Mouse (Mus musculus) CH12.LX (cell line): ENCODE results near the gene Dennd1a. TPM values are rescaled to one million over a fixed set of nuclear protein-coding genes. Genes with fewer than 3 reads are reported as not detected.

Source experiments
- DNase-seq: peaks from one replicate; pipeline ENCODE4 v3.0.0-alpha.2; 2013; ENCODE audit errors: extremely low read depth
- H3K27ac ChIP-seq: 2 replicates; pipeline ENCODE4 v1.5.1; 2012; ENCODE audit warnings: low read depth, mild to moderate bottlenecking, control low read depth, moderate library complexity; ENCODE audit not compliant: insufficient read depth
- H3K27me3 ChIP-seq: replicated peaks from 2 replicates; pipeline ENCODE3; 2012; ENCODE audit warnings: inconsistent platforms
- H3K36me3 ChIP-seq, 2 experiments: replicated peaks in 1 of 2; 2 replicates each; pipeline versions ENCODE3 to v1.6.1; 2012; ENCODE audit warnings: inconsistent platforms in 1 of 2, low read length in 1 of 2, mild to moderate bottlenecking in 1 of 2, mixed read lengths in 1 of 2, moderate library complexity in 1 of 2; ENCODE audit not compliant: control insufficient read depth in 1 of 2, insufficient read depth in 1 of 2
- H3K4me1 ChIP-seq, 2 experiments: 2 replicates each; pipeline ENCODE4 v1.6.1; 2012; ENCODE audit warnings: inconsistent platforms in 1 of 2, moderate library complexity in 1 of 2; ENCODE audit not compliant: insufficient read depth in 2 of 2, control insufficient read depth in 1 of 2
- H3K4me2 ChIP-seq: 2 replicates; pipeline ENCODE4 v1.6.1; 2012; ENCODE audit warnings: low read depth, mild to moderate bottlenecking, control low read depth; ENCODE audit not compliant: poor library complexity, insufficient read depth, severe bottlenecking
- H3K4me3 ChIP-seq, 3 experiments: fragments of 150-350 bp in 1 of 3; sonication (generic) in 1 of 3; replicated peaks in 1 of 3; 2 replicates each; pipeline versions ENCODE3 to v1.5.1; 2011 to 2012; ENCODE audit warnings: low read depth in 2 of 3, low read length in 2 of 3, mild to moderate bottlenecking in 2 of 3, moderate library complexity in 2 of 3, control low read depth in 1 of 3, improper control_type of control experiment in 1 of 3, inconsistent platforms in 1 of 3, mixed read lengths in 1 of 3; ENCODE audit not compliant: poor library complexity in 1 of 3
- H3K79me2 ChIP-seq: replicated peaks from 2 replicates; pipeline ENCODE4 v1.6.1; 2012; ENCODE audit warnings: mild to moderate bottlenecking, moderate library complexity; ENCODE audit not compliant: control insufficient read depth, poor library complexity, insufficient read depth, severe bottlenecking; ENCODE audit errors: extremely low read depth
- H3K9ac ChIP-seq: 2 replicates; pipeline ENCODE4 v1.6.1; 2012; ENCODE audit warnings: low read depth, mild to moderate bottlenecking, control low read depth, moderate library complexity; ENCODE audit not compliant: insufficient read depth
- H3K9me3 ChIP-seq: replicated peaks from 2 replicates; pipeline ENCODE3; 2012; ENCODE audit warnings: low read length, inconsistent platforms, mixed read lengths
- CTCF ChIP-seq, 2 experiments: IDR thresholded peaks in 1 of 2; conservative IDR thresholded peaks in 1 of 2; 2 replicates each; pipeline ENCODE4 v1.5.1; 2011 to 2012; ENCODE audit warnings: low read depth in 2 of 2, low read length in 2 of 2, improper control_type of control experiment in 1 of 2, inconsistent platforms in 1 of 2, mild to moderate bottlenecking in 1 of 2, moderate library complexity in 1 of 2
- E2F4 ChIP-seq: IDR thresholded peaks from 2 replicates; pipeline ENCODE4 v1.6.1; 2011; ENCODE audit warnings: low read depth, low read length, improper control_type of control experiment; ENCODE audit not compliant: insufficient replicate concordance
- EP300 ChIP-seq: IDR thresholded peaks from 2 replicates; pipeline ENCODE4 v1.6.1; 2011; ENCODE audit warnings: low read length, improper control_type of control experiment
- HCFC1 ChIP-seq: IDR thresholded peaks from 2 replicates; pipeline ENCODE4 v1.6.1; 2012; ENCODE audit warnings: low read depth, mild to moderate bottlenecking, inconsistent platforms, low read length, improper control_type of control experiment
- JUN ChIP-seq: IDR thresholded peaks from 2 replicates; pipeline ENCODE4 v1.6.1; 2011; ENCODE audit warnings: low read depth, mild to moderate bottlenecking, low read length, improper control_type of control experiment, moderate library complexity; ENCODE audit not compliant: insufficient read depth
- JUND ChIP-seq: conservative IDR thresholded peaks from 2 replicates; pipeline ENCODE4 v1.6.1; 2011; ENCODE audit warnings: low read depth, low read length, improper control_type of control experiment
- KAT2A ChIP-seq: IDR thresholded peaks from 2 replicates; pipeline ENCODE4 v1.6.1; 2012; ENCODE audit warnings: low read length, improper control_type of control experiment, inconsistent platforms; ENCODE audit not compliant: insufficient replicate concordance
- MAFK ChIP-seq: IDR thresholded peaks from 2 replicates; pipeline ENCODE4 v1.6.1; 2011; ENCODE audit warnings: low read length, improper control_type of control experiment; ENCODE audit not compliant: insufficient replicate concordance
- MAZ ChIP-seq: IDR thresholded peaks from 2 replicates; pipeline ENCODE4 v1.6.1; 2012; ENCODE audit warnings: low read depth, mild to moderate bottlenecking, inconsistent platforms, low read length, improper control_type of control experiment, moderate library complexity
- NELFE ChIP-seq: IDR thresholded peaks from 2 replicates; pipeline ENCODE4 v1.6.1; 2011; ENCODE audit warnings: low read depth, low read length, improper control_type of control experiment
- PAX5 ChIP-seq: IDR thresholded peaks from 2 replicates; pipeline ENCODE4 v1.6.1; 2012; ENCODE audit warnings: low read length, inconsistent platforms, mixed read lengths
- POLR2A ChIP-seq: IDR thresholded peaks from 2 replicates; pipeline ENCODE4 v1.6.1; 2011; ENCODE audit warnings: low read depth, mild to moderate bottlenecking, improper control_type of control experiment, low read length
- POLR2AphosphoS2 ChIP-seq: IDR thresholded peaks from 2 replicates; pipeline ENCODE4 v1.6.1; 2011; ENCODE audit warnings: low read depth, low read length, improper control_type of control experiment
- SMC3 ChIP-seq: IDR thresholded peaks from 2 replicates; pipeline ENCODE4 v1.6.1; 2011; ENCODE audit warnings: low read depth, low read length, improper control_type of control experiment
- USF2 ChIP-seq: conservative IDR thresholded peaks from 2 replicates; pipeline ENCODE4 v1.6.1; 2011; ENCODE audit warnings: low read depth, low read length, improper control_type of control experiment
- ZC3H11A ChIP-seq: IDR thresholded peaks from 2 replicates; pipeline ENCODE4 v1.6.1; 2012; ENCODE audit warnings: low read depth, mild to moderate bottlenecking, inconsistent platforms, low read length, improper control_type of control experiment
- ZKSCAN1 ChIP-seq: IDR thresholded peaks from 2 replicates; pipeline ENCODE4 v1.6.1; 2012; ENCODE audit warnings: low read depth, inconsistent platforms, low read length, improper control_type of control experiment, borderline replicate concordance
- ZMIZ1 ChIP-seq: IDR thresholded peaks from 2 replicates; pipeline ENCODE4 v1.6.1; 2012; ENCODE audit warnings: low read depth, mild to moderate bottlenecking, inconsistent platforms, low read length, improper control_type of control experiment
- ZNF384 ChIP-seq: IDR thresholded peaks from 2 replicates; pipeline ENCODE4 v1.6.1; 2012; ENCODE audit warnings: low read depth, low read length, improper control_type of control experiment, inconsistent platforms
- dilution Hi-C: fragments of 300-500 bp; cut with MboI; formaldehyde crosslinking; loops from 2 replicates; pipeline ENCODE4 v1.14.3; 2020; ENCODE audit warnings: low sequenced_read_pairs; ENCODE audit not compliant: extremely low pct_unique_long_range_greater_than_20kb, extremely low pct_ligation_motif_present
- in situ Hi-C: fragments of 300-500 bp; cut with MboI; formaldehyde crosslinking; loops from 3 replicates; pipeline ENCODE4 v1.14.3; 2019; ENCODE audit warnings: low sequenced_read_pairs, low pct_ligation_motif_present, low pct_unique_long_range_greater_than_20kb, mixed read lengths
- polyA plus RNA-seq: library from polyadenylated mRNA; unstranded; fragments of >175 nt; gene quantifications from 2 replicates; pipeline ENCODE4 v1.2.1, GENCODE M21; 2012; ENCODE audit warnings: low read depth; ENCODE audit not compliant: insufficient read length
- total RNA-seq, 2 experiments: library from RNA; depleted of rRNA; stranded (reverse); fragments of 300-350 nt in 1 of 2; fragments of >200 nt in 1 of 2; gene quantifications; 2 replicates each; pipeline ENCODE4 v1.2.3; 2012 to 2014

Gene Dennd1a
- total and polyA plus RNA-seq, 3 experiments, result 2.7 to 7.3 (median 4.3) TPM

DNA sequence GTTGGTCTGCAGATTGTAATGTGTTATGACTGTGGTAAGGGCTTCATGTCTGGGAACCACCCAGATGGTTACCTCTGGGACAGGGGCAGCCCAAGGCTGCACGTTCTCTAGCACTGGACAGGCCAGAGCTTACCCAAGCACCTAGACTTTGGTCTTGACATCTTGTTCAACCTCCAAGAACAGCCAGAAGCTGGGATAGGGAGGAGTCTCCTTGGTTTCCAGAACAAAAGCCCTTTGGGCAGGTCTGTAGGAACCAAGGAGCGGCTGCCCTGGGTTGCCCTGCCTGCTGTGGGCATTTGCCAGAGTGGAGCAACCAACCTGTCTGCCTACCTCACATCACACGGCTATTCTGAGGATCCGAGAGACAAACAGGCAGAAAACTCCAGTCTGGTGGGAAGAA lies 490.1 kb downstream of the Dennd1a start:
- dilution Hi-C loops, result no loop called here
- peaks cover 0 to 27% of the 10 kb centered on the region in 2 experiments for H3K36me3 ChIP-seq
- no peak for DNase-seq
- no peak overlapping the region for H3K27ac ChIP-seq
- H3K4me3 ChIP-seq, result no peak overlapping the region
- H3K79me2 ChIP-seq, result no peaks in the 10 kb centered on the region
- in situ Hi-C loops, result no loop called here
- peaks cover 6% of the 10 kb centered on the region for H3K9me3 ChIP-seq
- TF ChIP-seq JUN, result no peak
- no peak for TF ChIP-seq CTCF (conservative IDR thresholded peaks at IDR 0.05 in 1 of 2, IDR thresholded peaks at IDR 0.05 in 1 of 2; ENCODE audit: low read depth in 2 of 2, low read length in 2 of 2)
- TF ChIP-seq ZMIZ1, result no peak
- TF ChIP-seq SMC3, result no peak
- TF ChIP-seq KAT2A, result no peak
- TF ChIP-seq NELFE, result no peak
- no peak for TF ChIP-seq ZNF384
- no peak for TF ChIP-seq MAZ
- TF ChIP-seq E2F4, result no peak
- TF ChIP-seq ZKSCAN1, result no peak
- no peak for TF ChIP-seq USF2
- TF ChIP-seq POLR2A, result no peak
- no peak for TF ChIP-seq EP300
- no peak for TF ChIP-seq PAX5
- TF ChIP-seq MAFK, result no peak
- no peak for TF ChIP-seq POLR2AphosphoS2
- TF ChIP-seq HCFC1, result no peak
- no peak for TF ChIP-seq JUND
- H3K4me2 ChIP-seq, result no peak overlapping the region
- H3K9ac ChIP-seq, result no peak overlapping the region
- H3K27me3 ChIP-seq, result no peaks in the 10 kb centered on the region
- no peaks in the 10 kb centered on the region for H3K4me1 ChIP-seq

DNA sequence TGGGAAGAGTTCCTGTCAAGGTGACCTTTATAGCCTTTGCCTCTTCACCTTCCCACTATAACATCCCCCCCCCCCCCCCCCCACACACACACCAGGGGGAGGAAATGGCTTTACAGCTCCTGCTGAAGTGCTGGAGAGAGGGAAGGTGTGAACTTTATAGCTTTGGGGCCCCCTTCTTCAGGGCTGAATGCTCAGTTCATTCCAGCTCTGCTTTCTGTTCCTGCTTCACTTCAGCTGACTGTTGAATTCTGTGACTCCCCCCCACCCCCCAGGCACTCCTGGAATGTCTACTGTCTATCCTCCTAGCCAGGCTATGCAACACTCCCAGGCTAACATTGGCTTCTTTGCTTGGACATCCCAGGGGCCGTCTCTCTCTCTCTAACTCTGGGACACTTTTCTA lies 491.2 kb downstream of the Dennd1a start:
- Histone ChIP-seq H3K4me1 (no peaks in the 10 kb centered on the region), H3K4me3 (no peak overlapping the region), H3K9ac (no peak overlapping the region), H3K9me3 (peaks cover 6% of the 10 kb centered on the region), H3K27ac (no peak overlapping the region), H3K4me2 (no peak overlapping the region), H3K36me3 (peaks cover 0 to 20% of the 10 kb centered on the region in 2 experiments), H3K27me3 (no peaks in the 10 kb centered on the region), H3K79me2 (no peaks in the 10 kb centered on the region)
- TF ChIP-seq MAZ (no peak), PAX5 (no peak), POLR2AphosphoS2 (no peak), E2F4 (no peak), ZC3H11A (no peak), ZMIZ1 (no peak)
- no peak for DNase-seq
- in situ Hi-C loops (no loop called here), dilution Hi-C loops (no loop called here)
